Mouse (Mus musculus): ENCODE data around the gene Wfikkn1. TPM values are rescaled to one million over a fixed set of nuclear protein-coding genes. Genes with fewer than 3 reads are reported as not detected.
A peak's percentile ranks its signal among the peaks of the same experiment; 100 is the strongest.

Wfikkn1 gene
- total and polyA plus RNA-seq, 2 experiments from 2014 or later = 0.29 to 1.5 TPM

- no peak overlapping the region for H3K4me2 ChIP-seq (ENCODE audit: low read depth)
- H3K9ac ChIP-seq = no peak overlapping the region
- H3K4me3 ChIP-seq (ENCODE audit: low read depth, low read length) = no peak overlapping the region
- DNase-seq (no peak), ATAC-seq (no peak)
- TF ChIP-seq CTCF (IDR thresholded peaks at IDR 0.05; ENCODE audit: low read depth) = peak; percentile 60
- no peaks in the 10 kb centered on the region for H3K4me1 ChIP-seq (ENCODE audit: insufficient read depth)
- no peaks in the 10 kb centered on the region for H3K9me3 ChIP-seq (ENCODE audit: low read length)
- H3K27me3 ChIP-seq (ENCODE audit: insufficient read depth, low read length) = no peaks in the 10 kb centered on the region
- no peak overlapping the region for H3K27ac ChIP-seq (ENCODE audit: low read depth, low read length)
- H3K36me3 ChIP-seq (ENCODE audit: insufficient read depth) = peaks cover 33% of the 10 kb centered on the region
- WGBS = 57% methylated on average over 4 of the region's 4 CpGs
Observed at GRCm38 (mm10) chr17:25885636-25886035, 5.0 kb upstream of the Wfikkn1 start.

GRCm38 (mm10) chr17:25883824-25884223, 3.2 kb upstream of the Wfikkn1 start:
- no peaks in the 10 kb centered on the region for H3K27me3 ChIP-seq (ENCODE audit: insufficient read depth, low read length)
- ATAC-seq (no peak), DNase-seq (no peak)
- no peaks in the 10 kb centered on the region for H3K4me1 ChIP-seq (ENCODE audit: insufficient read depth)
- TF ChIP-seq CTCF (IDR thresholded peaks at IDR 0.05; ENCODE audit: low read depth) = peak; percentile 35; the same call in 1 of the 2 replicates
- no peak overlapping the region for H3K4me2 ChIP-seq (ENCODE audit: low read depth)
- H3K36me3 ChIP-seq (ENCODE audit: insufficient read depth) = peaks cover 26% of the 10 kb centered on the region
- H3K27ac ChIP-seq (ENCODE audit: low read depth, low read length) = no peak overlapping the region
- 96% methylated on average over 3 of the region's 3 CpGs for WGBS
- H3K9ac ChIP-seq = no peak overlapping the region
- no peaks in the 10 kb centered on the region for H3K9me3 ChIP-seq (ENCODE audit: low read length)
- no peak overlapping the region for H3K4me3 ChIP-seq (ENCODE audit: low read depth, low read length)

- H3K36me3 ChIP-seq (ENCODE audit: insufficient read depth) = peaks cover 29% of the 10 kb centered on the region
- H3K4me2 ChIP-seq (ENCODE audit: low read depth) = no peak overlapping the region
- no peaks in the 10 kb centered on the region for H3K4me1 ChIP-seq (ENCODE audit: insufficient read depth)
- no peak for TF ChIP-seq CTCF (IDR thresholded peaks at IDR 0.05; ENCODE audit: low read depth)
- H3K9ac ChIP-seq = no peak overlapping the region
- no peak overlapping the region for H3K4me3 ChIP-seq (ENCODE audit: low read depth, low read length)
- WGBS = 79% methylated on average over 8 of the region's 8 CpGs
- no peak for ATAC-seq
- H3K9me3 ChIP-seq (ENCODE audit: low read length) = no peaks in the 10 kb centered on the region
- DNase-seq = no peak
- no peak overlapping the region for H3K27ac ChIP-seq (ENCODE audit: low read depth, low read length)
- no peaks in the 10 kb centered on the region for H3K27me3 ChIP-seq (ENCODE audit: insufficient read depth, low read length)
Observed at GRCm38 (mm10) chr17:25883268-25883667, 2.6 kb upstream of the Wfikkn1 start.

- H3K27ac ChIP-seq (ENCODE audit: low read depth, low read length) = no peak overlapping the region
- no peaks in the 10 kb centered on the region for H3K27me3 ChIP-seq (ENCODE audit: insufficient read depth, low read length)
- no peaks in the 10 kb centered on the region for H3K4me1 ChIP-seq (ENCODE audit: insufficient read depth)
- ATAC-seq = peak; percentile 30
- no peaks in the 10 kb centered on the region for H3K9me3 ChIP-seq (ENCODE audit: low read length)
- H3K4me3 ChIP-seq (ENCODE audit: low read depth, low read length) = no peak overlapping the region
- WGBS = 49% methylated on average over 5 of the region's 5 CpGs
- DNase-seq = no peak
- no peak overlapping the region for H3K4me2 ChIP-seq (ENCODE audit: low read depth)
- no peak; the same call in 1 of the 2 replicates for TF ChIP-seq CTCF (IDR thresholded peaks at IDR 0.05; ENCODE audit: low read depth)
- H3K9ac ChIP-seq = no peak overlapping the region
- peaks cover 36% of the 10 kb centered on the region for H3K36me3 ChIP-seq (ENCODE audit: insufficient read depth)
Observed at GRCm38 (mm10) chr17:25882306-25882705, 1.6 kb upstream of the Wfikkn1 start.

DNA sequence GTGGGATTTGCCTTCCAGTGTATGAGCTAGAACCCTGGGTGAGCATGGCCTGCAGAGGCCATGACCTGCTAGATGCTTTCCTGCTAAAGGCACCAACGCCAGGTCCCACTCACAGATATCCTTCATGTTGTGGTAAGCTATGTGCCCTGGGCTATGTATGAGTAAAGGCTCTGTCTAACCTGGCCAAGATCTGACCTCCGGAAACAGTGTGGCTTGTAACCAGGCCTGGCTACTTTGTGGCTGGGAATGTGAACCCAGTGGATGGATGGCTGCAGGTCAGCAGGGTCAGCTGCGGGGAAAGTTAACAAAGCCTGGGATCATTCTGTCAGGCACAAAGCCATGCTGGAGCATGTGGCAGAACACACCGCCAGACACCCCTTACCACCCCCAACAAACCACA, 1.0 kb upstream of the Wfikkn1 start:
- ATAC-seq (no peak), DNase-seq (no peak)
- Histone ChIP-seq H3K9me3 (ENCODE audit: low read length) (no peaks in the 10 kb centered on the region), H3K27me3 (ENCODE audit: insufficient read depth, low read length) (no peaks in the 10 kb centered on the region), H3K36me3 (ENCODE audit: insufficient read depth) (peaks cover 36% of the 10 kb centered on the region), H3K9ac (no peak overlapping the region), H3K27ac (ENCODE audit: low read depth, low read length) (no peak overlapping the region), H3K4me1 (ENCODE audit: insufficient read depth) (0 out of 2 replicates have a peak, but pooled peaks cover 5% of the 10 kb centered on the region), H3K4me3 (ENCODE audit: low read depth, low read length) (no peak overlapping the region), H3K4me2 (ENCODE audit: low read depth) (no peak overlapping the region)
- TF ChIP-seq CTCF (IDR thresholded peaks at IDR 0.05; ENCODE audit: low read depth) = no peak
- 44% methylated on average over 4 of the region's 4 CpGs for WGBS

DNA sequence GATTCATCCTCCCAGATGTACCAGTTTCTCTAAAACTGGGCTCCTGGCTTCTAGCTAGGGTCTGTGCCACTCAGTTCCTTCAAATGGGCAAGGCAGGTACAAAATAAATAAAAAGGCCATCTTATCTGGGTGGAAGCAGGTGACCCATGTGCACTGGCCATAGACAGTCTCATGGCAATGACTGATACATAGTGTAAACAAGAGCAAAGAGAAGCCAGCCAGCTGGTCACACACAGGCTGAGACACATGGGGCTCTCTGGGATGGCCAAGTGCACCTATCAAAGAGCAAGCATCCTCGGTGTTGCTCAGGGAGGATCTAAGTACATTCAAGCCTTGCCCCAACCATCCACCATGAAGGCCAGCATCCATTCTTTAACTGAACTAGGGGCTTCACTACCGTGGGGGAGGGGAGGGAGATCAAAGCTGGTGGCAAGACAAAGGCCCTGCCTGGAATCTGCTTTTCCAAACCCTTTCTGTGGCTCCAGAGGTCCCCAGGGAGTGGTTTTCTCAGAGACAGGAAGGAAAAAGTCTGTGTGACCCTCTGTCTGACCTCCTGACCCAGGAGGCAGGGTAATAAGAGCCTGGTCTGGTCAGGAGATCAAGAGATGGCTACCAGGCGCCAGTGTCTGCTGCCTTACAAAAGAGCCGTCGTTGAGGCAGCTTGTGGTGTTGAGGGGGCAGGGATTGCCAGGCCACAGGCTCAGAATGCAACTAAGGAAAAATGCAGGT, 419 bp upstream of the Wfikkn1 start:
- peaks cover 10% of the 10 kb centered on the region; the same call in 1 of the 2 replicates for H3K4me1 ChIP-seq (ENCODE audit: insufficient read depth)
- no peak overlapping the region for H3K4me3 ChIP-seq (ENCODE audit: low read depth, low read length)
- no peak overlapping the region for H3K27ac ChIP-seq (ENCODE audit: low read depth, low read length)
- no peak for ATAC-seq
- H3K4me2 ChIP-seq (ENCODE audit: low read depth) = no peak overlapping the region
- no peak for TF ChIP-seq CTCF (IDR thresholded peaks at IDR 0.05; ENCODE audit: low read depth)
- no peak overlapping the region for H3K9ac ChIP-seq
- WGBS = 6% methylated on average over 5 of the region's 5 CpGs
- no peaks in the 10 kb centered on the region for H3K9me3 ChIP-seq (ENCODE audit: low read length)
- no peak for DNase-seq
- peaks cover 36% of the 10 kb centered on the region for H3K36me3 ChIP-seq (ENCODE audit: insufficient read depth)
- no peaks in the 10 kb centered on the region for H3K27me3 ChIP-seq (ENCODE audit: insufficient read depth, low read length)

DNA sequence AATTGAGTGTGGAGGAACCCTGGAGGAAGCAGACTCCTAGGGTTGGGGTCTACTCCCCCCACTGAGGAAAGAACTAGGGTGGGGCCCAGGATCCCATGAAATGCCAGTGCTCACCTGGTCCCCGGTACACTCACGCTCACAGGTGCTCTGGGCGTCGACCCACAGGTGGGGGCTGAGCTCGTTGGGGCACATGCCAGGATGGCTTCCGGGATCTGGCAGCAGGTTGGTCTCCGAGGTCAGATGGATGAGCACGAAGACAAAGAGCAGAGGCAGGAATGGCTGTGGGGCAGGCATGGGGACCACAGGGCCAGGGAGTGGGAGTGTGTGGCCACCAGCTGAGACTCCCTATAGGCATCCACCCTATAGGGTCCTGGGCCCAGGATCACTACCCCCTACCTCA, 908 bp downstream of the Wfikkn1 start:
- Histone ChIP-seq H3K4me3 (ENCODE audit: low read depth, low read length) (no peak overlapping the region), H3K27ac (ENCODE audit: low read depth, low read length) (no peak overlapping the region)
- no peak for DNase-seq

More for the DNA sequence above, 908 bp downstream of the Wfikkn1 start:
- no peak overlapping the region for H3K9ac ChIP-seq
- no peak for TF ChIP-seq CTCF (IDR thresholded peaks at IDR 0.05; ENCODE audit: low read depth)
- H3K9me3 ChIP-seq (ENCODE audit: low read length) = no peaks in the 10 kb centered on the region
- no peaks in the 10 kb centered on the region for H3K27me3 ChIP-seq (ENCODE audit: insufficient read depth, low read length)
- H3K4me1 ChIP-seq (ENCODE audit: insufficient read depth) = peaks cover 12% of the 10 kb centered on the region; the same call in 1 of the 2 replicates
- H3K36me3 ChIP-seq (ENCODE audit: insufficient read depth) = peaks cover 33% of the 10 kb centered on the region
- 79% methylated on average over 8 of the region's 8 CpGs for WGBS
- no peak overlapping the region for H3K4me2 ChIP-seq (ENCODE audit: low read depth)
- ATAC-seq = no peak

Measured in forebrain, postnatal 0 days (tissue).